Mouse (Mus musculus) limb, embryonic 14.5 days (tissue): ENCODE data around the gene Ttc28. TPM values are rescaled to one million over a fixed set of nuclear protein-coding genes. Genes with fewer than 3 reads are reported as not detected.

Source experiments
- ATAC-seq: fragments of 200-750 bp; cut with Nextera tagmentation; 2 replicates; pipeline ENCODE4 v1.8.0; 2017; ENCODE audit warnings: low read depth, moderate number of reproducible peaks, moderate TSS enrichment; ENCODE audit not compliant: low FRiP score
- DNase-seq: peaks from one replicate; pipeline ENCODE4 v3.0.0-alpha.2; 2015; ENCODE audit warnings: low spot score
- H3K27ac ChIP-seq: fragments of 300-500 bp; sonication (generic); replicated peaks from 2 replicates; pipeline ENCODE4 v1.5.1; 2014; ENCODE audit warnings: low read depth, mild to moderate bottlenecking, low read length, moderate library complexity, mixed read lengths
- H3K27me3 ChIP-seq: fragments of 300-500 bp; sonication (generic); 2 replicates; pipeline ENCODE4 v1.6.1; 2014; ENCODE audit warnings: low read length, mixed read lengths; ENCODE audit not compliant: control insufficient read depth, insufficient read depth
- H3K36me3 ChIP-seq: fragments of 300-500 bp; sonication (generic); 2 replicates; pipeline ENCODE4 v1.6.1; 2014; ENCODE audit warnings: mild to moderate bottlenecking, low read length, moderate library complexity, mixed read lengths; ENCODE audit not compliant: control insufficient read depth, insufficient read depth
- H3K4me1 ChIP-seq: fragments of 300-500 bp; sonication (generic); 2 replicates; pipeline ENCODE4 v1.6.1; 2014; ENCODE audit warnings: antibody characterized with exemption, low read length, mixed read lengths; ENCODE audit not compliant: control insufficient read depth, insufficient read depth
- H3K4me2 ChIP-seq: fragments of 300-500 bp; sonication (generic); replicated peaks from 2 replicates; pipeline ENCODE4 v1.6.1; 2014; ENCODE audit warnings: low read depth, mild to moderate bottlenecking, low read length, moderate library complexity; ENCODE audit not compliant: severe bottlenecking
- H3K4me3 ChIP-seq: fragments of 300-500 bp; sonication (generic); replicated peaks from 2 replicates; pipeline ENCODE4 v1.5.1; 2014; ENCODE audit warnings: low read length
- H3K9ac ChIP-seq: fragments of 300-500 bp; sonication (generic); 2 replicates; pipeline ENCODE4 v1.6.1; 2014; ENCODE audit warnings: mild to moderate bottlenecking, low read depth, low read length, moderate library complexity; ENCODE audit not compliant: severe bottlenecking
- H3K9me3 ChIP-seq: fragments of 300-500 bp; sonication (generic); 2 replicates; pipeline ENCODE4 v1.6.1; 2016; ENCODE audit warnings: low read length; ENCODE audit not compliant: control insufficient read depth
- POLR2A ChIP-seq: fragments of 200-500 bp; IDR thresholded peaks from 2 replicates; pipeline ENCODE4 v1.8.0; 2012; ENCODE audit warnings: inconsistent platforms, mild to moderate bottlenecking, moderate library complexity, borderline replicate concordance; ENCODE audit not compliant: insufficient read depth, insufficient read length; ENCODE audit errors: extremely low read depth
- WGBS: fragments of 180-500 bp; shearing (Covaris S2); extraction: QIAGEN DNeasy Blood & Tissue Kit; methylation state at CpG from one replicate; pipeline ENCODE4 v1.1.7; 2014; 5-methylcytosine and 5-hydroxymethylcytosine counted together
- polyA plus RNA-seq, 2 experiments: library from polyadenylated mRNA; depleted of rRNA in 1 of 2; stranded (reverse) in 1 of 2; unstranded in 1 of 2; fragments of >200 nt; fragmentation: Nextera tagmentation in 1 of 2; extraction: Ambion mirVana in 1 of 2; gene quantifications; 2 replicates each; pipeline versions ENCODE4 v1.2.1 to v1.2.3; 2012 to 2014

Ttc28 gene
- polyA plus RNA-seq, 2 experiments = 16.3 to 19.9 TPM

DNA sequence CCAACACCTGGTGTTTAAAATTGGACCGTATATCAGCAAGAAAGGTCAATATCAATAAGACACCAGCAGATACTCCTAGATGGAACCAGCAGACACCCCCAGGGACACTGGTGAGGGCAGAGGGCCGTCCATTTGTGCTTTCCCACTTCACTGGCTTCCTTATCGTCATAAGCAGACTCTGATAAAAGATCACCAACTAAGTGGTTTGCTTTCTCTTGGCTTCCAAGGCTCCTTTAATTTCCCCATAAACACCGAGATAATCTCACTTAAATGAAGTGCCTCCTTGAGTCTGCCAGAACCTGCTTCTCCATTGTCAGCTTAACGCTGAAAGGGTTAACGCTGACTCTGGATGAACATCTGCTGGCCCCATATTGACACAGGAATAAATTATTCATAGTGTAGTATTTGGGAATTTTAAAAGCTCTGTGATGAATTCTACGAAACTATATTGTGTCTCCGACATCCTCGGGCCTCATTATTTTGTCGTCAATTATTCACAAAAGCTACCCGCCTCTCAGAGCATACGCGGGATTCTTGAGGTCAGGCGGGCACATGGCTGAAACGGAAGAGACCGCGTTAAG is 175.3 kb downstream of the Ttc28 start:
- Histone ChIP-seq H3K4me2 (peak overlapping the region; percentile 5; the same call in 1 of the 2 replicates), H3K4me1 (peaks cover 45% of the 10 kb centered on the region), H3K27me3 (no peaks in the 10 kb centered on the region), H3K9ac (no peak overlapping the region), H3K4me3 (no peak overlapping the region), H3K36me3 (no peaks in the 10 kb centered on the region), H3K27ac (peak overlapping the region; percentile 9; the same call in 1 of the 2 replicates), H3K9me3 (no peaks in the 10 kb centered on the region)
- 57% methylated on average over 17 of the region's 17 CpGs for WGBS
- ATAC-seq = no peak
- no peak for DNase-seq
- TF ChIP-seq POLR2A = no peak

DNA sequence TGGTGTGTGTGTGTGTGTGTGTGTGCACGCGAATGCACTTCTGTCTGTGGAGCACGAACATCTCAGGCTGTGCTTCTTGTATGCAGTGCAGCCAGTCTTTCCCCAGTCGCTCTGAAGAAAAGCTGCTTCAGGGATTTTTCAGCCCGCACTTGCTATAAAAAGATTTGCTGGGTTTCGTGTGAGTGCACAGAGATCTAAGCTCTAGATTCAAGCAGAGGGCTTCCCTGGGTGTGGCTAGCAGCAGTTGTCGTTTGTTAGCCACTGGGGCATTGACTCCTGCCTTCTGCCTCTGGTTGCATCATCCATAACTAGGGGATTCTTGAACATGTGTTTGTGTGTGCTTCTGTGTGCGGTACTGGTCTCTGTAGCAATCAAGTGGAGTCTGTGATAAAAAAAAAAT is 175.9 kb downstream of the Ttc28 start:
- no peak for TF ChIP-seq POLR2A
- peak overlapping the region; percentile 9; the same call in 1 of the 2 replicates for H3K27ac ChIP-seq
- peak overlapping the region; percentile 5; the same call in 1 of the 2 replicates for H3K4me2 ChIP-seq
- no peaks in the 10 kb centered on the region for H3K36me3 ChIP-seq
- no peak overlapping the region for H3K9ac ChIP-seq
- no peaks in the 10 kb centered on the region for H3K9me3 ChIP-seq
- WGBS = 35% methylated on average over 8 of the region's 8 CpGs
- no peak overlapping the region for H3K4me3 ChIP-seq
- peaks cover 48% of the 10 kb centered on the region for H3K4me1 ChIP-seq
- DNase-seq = peak; percentile 34
- H3K27me3 ChIP-seq = no peaks in the 10 kb centered on the region
- no peak; the same call in 1 of the 2 replicates for ATAC-seq

DNA sequence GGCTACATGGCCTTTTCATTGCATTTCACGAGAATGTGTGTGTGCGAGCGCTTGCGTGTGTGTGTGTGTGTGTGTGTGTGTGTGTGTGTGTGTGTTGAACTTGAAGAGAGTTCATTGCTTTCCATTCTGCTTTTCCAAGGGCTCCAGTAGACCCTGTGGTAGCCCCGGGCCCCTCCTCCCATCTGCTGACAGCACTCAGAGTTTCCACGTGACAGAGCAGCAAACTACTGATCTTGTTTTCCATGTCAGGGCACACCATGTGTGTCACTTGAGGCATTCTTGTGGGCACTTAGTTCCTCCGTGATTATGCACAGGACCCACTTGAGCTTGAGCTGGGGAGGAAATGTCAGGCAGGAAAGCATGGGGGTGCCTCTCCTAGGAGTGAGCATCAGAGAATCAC is 177.5 kb downstream of the Ttc28 start:
- WGBS = 55% methylated on average over 7 of the region's 7 CpGs
- Histone ChIP-seq H3K9me3 (no peaks in the 10 kb centered on the region), H3K9ac (no peak overlapping the region), H3K36me3 (no peaks in the 10 kb centered on the region), H3K27ac (no peak overlapping the region), H3K4me3 (no peak overlapping the region), H3K4me1 (peaks cover 48% of the 10 kb centered on the region), H3K4me2 (no peak overlapping the region), H3K27me3 (no peaks in the 10 kb centered on the region)
- DNase-seq (no peak), ATAC-seq (no peak)
- no peak for TF ChIP-seq POLR2A

DNA sequence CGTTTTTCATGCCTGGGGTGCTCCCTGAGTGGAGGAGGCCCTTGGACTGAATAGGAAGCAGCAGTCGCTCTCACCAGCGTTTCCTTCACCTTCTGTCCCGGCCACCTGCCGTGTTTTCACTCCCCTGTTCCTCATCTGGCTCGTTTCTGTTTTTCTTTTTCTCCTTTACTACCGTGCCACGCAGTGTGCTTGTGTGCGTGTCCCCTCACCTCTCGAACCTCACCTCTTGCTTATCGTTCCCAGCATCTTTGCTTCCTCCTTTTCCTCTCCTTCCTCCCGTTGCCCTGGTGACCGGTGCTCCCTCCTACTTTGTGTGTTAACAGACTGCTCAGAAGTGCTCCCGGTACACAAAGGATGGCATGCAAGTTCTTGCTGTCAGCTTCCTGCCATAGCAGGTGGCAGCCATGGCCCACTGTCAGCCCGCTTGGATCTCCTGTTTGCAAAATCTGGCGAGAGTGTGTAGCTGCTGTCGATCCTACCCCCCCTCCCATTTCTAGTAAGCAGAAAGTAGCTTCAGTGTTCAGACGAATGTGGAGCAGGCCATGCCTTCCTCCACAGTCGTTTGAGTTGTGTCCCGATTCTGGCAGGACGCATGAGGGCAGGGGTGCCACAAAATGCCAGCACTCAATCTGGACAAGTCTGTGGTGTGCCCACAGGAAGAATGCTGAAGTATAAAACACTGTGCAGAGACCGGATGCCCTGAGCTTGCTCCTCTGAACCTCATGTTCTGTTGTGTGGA is 179.0 kb downstream of the Ttc28 start:
- H3K9ac ChIP-seq = no peak overlapping the region
- H3K27ac ChIP-seq = 0 out of 2 replicates have a peak overlapping the region, but pooled peaks have one; percentile 16
- H3K9me3 ChIP-seq = no peaks in the 10 kb centered on the region
- peaks cover 44% of the 10 kb centered on the region for H3K4me1 ChIP-seq
- H3K36me3 ChIP-seq = no peaks in the 10 kb centered on the region
- no peak for TF ChIP-seq POLR2A
- whole genome bisulfite sequencing = 67% methylated on average over 22 of the region's 22 CpGs
- DNase-seq (no peak), ATAC-seq (no peak)
- H3K27me3 ChIP-seq = no peaks in the 10 kb centered on the region
- H3K4me3 ChIP-seq = no peak overlapping the region
- no peak overlapping the region for H3K4me2 ChIP-seq

DNA sequence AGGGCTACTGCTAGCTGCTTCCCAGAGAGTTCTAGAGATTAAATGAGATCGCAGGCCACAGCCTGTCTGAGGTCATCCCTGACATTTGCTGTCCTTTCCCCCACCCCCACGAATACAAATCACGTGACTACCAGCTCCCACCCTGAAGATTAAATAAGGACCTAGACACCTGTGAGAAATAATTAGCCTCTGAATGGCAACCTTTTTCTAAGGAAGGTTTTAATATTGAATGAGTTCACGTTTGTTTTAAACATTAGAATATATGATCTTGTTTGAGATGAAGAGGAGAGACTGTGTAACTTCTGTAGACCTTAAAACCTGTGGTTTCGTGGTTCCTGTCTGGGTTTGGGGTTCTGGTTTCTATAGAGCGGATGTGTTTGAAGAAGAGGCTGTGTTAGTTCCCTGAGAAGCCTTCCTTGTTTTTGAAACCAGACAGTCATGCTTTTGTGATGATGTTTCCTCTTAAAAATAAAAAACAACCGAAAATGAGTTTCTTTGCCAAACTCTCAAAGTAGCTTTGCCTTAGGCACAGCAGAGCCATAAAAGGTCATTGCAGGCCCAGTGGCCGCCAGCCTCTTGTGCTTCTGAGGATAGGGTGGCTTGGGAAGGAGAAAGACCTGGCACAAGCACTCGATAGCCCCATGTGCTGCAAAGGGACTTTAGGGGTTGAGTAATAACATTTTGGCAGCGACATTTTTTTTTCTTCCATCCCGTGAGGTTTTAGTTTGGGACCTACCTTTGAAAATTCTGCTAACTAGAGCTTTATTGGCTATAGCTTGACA is 179.7 kb downstream of the Ttc28 start:
- no peak for TF ChIP-seq POLR2A
- Histone ChIP-seq H3K4me3 (no peak overlapping the region), H3K36me3 (no peaks in the 10 kb centered on the region), H3K4me2 (no peak overlapping the region; the same call in 1 of the 2 replicates), H3K4me1 (peaks cover 42% of the 10 kb centered on the region), H3K27ac (no peak overlapping the region), H3K9ac (no peak overlapping the region), H3K9me3 (no peaks in the 10 kb centered on the region), H3K27me3 (no peaks in the 10 kb centered on the region)
- 43% methylated on average over 11 of the region's 11 CpGs for WGBS
- DNase-seq (no peak), ATAC-seq (no peak)
